Mouse (Mus musculus): ENCODE data around the gene Ptp4a2. TPM values are rescaled to one million over a fixed set of nuclear protein-coding genes. Genes with fewer than 3 reads are reported as not detected.
"Not testable (repeated sequence)": the region's sequence is repeated elsewhere in the genome, so short reads cannot be mapped to it uniquely, and the experiment has no call there.

Gene Ptp4a2
- polyA plus RNA-seq, 1 experiment from 2014 or later, result 236 TPM

DNA sequence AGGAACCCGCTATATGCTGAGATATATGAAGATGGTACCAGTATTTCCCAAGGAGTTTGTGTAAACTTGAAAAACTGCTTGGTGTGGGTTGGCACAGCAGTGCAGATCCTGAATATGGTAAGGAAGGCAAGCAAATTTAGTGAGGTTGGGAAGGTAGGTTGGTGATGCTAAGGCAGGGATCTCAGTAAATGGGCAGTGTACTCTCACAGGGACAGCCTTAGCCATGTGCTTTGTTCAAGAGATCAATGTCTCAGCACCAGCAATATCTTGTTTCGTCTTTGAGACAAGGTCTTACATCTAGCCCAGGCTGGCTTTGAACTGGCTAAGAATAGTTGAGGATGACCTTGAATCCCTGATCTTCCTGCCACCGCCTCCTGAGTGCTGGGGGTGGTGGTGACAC is 43.6 kb downstream of the Ptp4a2 start:
- H3K4me1 ChIP-seq (replicated peaks), result peaks cover 27% of the 10 kb centered on the region
- H3K4me2 ChIP-seq, result peak overlapping the region; percentile 16
- H3K9me3 ChIP-seq (replicated peaks), result no peaks in the 10 kb centered on the region
- no peak overlapping the region for H3K9ac ChIP-seq
- 73% methylated on average over 3 of the region's 3 CpGs for WGBS (ENCODE audit: insufficient replicate concordance)
- peak overlapping the region; percentile 35 for H3K27ac ChIP-seq
- peaks cover 21% of the 10 kb centered on the region for H3K36me3 ChIP-seq
- H3K27me3 ChIP-seq, result no peaks in the 10 kb centered on the region
- DNase-seq, result no peak
- no peak overlapping the region for H3K4me3 ChIP-seq (replicated peaks)
- no peak for ATAC-seq (ENCODE audit: low read depth)

DNA sequence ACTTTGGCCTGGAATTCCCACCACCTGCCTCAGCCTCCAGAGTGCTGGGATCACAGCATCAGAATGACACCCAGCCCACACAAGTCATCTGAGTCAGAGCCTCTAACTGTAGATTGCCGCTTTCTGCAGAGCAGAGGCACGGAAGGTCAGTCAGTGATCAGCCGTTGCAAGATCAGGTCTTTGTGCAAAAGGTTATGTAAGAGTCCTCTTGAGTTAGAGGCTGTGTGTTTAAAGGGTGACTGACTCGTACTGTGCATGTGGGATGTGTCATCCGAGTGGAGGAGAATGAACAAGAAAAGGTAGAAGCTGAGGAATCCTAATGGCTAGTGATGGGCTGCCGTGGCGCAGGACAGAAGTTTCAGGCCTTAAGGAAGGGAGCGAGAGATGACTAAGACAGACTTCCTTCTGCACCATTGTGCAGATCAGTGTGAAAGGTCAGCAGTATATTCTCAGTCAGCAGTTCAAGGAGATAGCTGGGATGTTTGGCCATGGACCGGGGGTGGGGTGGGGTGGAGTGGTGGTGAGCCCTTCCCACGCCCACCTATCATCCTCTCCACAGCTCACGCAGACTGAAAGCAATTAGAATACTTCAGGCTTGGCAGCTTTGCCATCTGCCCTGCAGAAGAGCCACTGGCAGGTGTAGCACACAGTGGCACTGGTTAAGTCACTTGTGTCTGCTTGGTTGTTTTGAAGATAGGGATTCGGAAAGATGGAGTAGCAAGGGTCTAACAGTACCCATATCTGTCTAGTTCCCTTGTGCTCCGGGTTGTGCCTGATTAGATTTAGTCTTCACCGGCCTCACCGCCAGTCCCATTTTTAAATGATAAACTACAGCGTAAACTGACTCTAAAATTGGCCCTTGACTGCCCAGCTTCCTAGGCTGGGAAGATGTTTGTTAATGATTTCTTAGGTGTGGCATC is 44.3 kb downstream of the Ptp4a2 start:
- H3K4me3 ChIP-seq (replicated peaks), result no peak overlapping the region
- WGBS (ENCODE audit: insufficient replicate concordance), result 37% methylated on average over 16 of the region's 16 CpGs
- ATAC-seq (ENCODE audit: low read depth) (peak; percentile 90), DNase-seq (no peak)
- peak overlapping the region; percentile 16 for H3K4me2 ChIP-seq
- peaks cover 15% of the 10 kb centered on the region for H3K36me3 ChIP-seq
- H3K4me1 ChIP-seq (replicated peaks), result peaks cover 27% of the 10 kb centered on the region
- no peaks in the 10 kb centered on the region for H3K27me3 ChIP-seq
- H3K9ac ChIP-seq, result 0 out of 2 replicates have a peak overlapping the region, but pooled peaks have one; percentile 7
- no peaks in the 10 kb centered on the region for H3K9me3 ChIP-seq (replicated peaks)
- H3K27ac ChIP-seq, result peak overlapping the region; percentile 35; the same call in 1 of the 2 replicates

GRCm38 (mm10) chr4:129860456-129860855 is 49.4 kb downstream of the Ptp4a2 start:
- DNase-seq (no peak), ATAC-seq (ENCODE audit: low read depth) (no peak)
- no peak overlapping the region for H3K27ac ChIP-seq
- H3K4me2 ChIP-seq, result no peak overlapping the region
- no peaks in the 10 kb centered on the region for H3K36me3 ChIP-seq
- H3K9me3 ChIP-seq (replicated peaks), result no peaks in the 10 kb centered on the region
- peaks cover 11% of the 10 kb centered on the region for H3K4me1 ChIP-seq (replicated peaks)
- no peak overlapping the region for H3K4me3 ChIP-seq (replicated peaks)
- WGBS (ENCODE audit: insufficient replicate concordance), result 81% methylated on average over 9 of the region's 9 CpGs
- H3K27me3 ChIP-seq, result no peaks in the 10 kb centered on the region
- H3K9ac ChIP-seq, result no peak overlapping the region

DNA sequence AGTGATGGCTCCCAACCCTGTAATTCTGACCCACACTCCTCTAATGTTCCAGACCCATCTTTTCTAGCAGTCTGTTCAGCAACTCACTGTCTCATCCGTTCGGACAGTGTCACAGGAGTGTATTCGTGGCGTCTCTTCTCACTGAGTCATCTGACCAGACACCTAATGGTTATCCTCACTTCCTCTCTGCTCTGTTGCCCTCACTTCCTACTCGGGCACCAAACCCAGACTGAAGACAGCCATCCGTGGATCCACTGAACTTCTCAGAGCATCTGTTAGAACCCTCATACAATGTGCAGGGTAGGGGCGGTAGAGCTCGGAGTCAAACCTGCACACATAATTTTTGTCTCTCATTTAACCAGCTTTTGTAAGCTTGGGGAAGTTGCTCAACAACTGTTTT is 50.4 kb downstream of the Ptp4a2 start:
- no peak for ATAC-seq (ENCODE audit: low read depth)
- H3K27ac ChIP-seq, result no peak overlapping the region
- DNase-seq, result no peak
- H3K4me1 ChIP-seq (replicated peaks), result peaks cover 2% of the 10 kb centered on the region
- no peaks in the 10 kb centered on the region for H3K27me3 ChIP-seq
- H3K4me3 ChIP-seq (replicated peaks), result no peak overlapping the region
- no peak overlapping the region for H3K4me2 ChIP-seq
- 40% methylated on average over 8 of the region's 8 CpGs for WGBS (ENCODE audit: insufficient replicate concordance)
- no peaks in the 10 kb centered on the region for H3K9me3 ChIP-seq (replicated peaks)
- no peaks in the 10 kb centered on the region for H3K36me3 ChIP-seq
- H3K9ac ChIP-seq, result no peak overlapping the region

GRCm38 (mm10) chr4:129862357-129862756 is 51.3 kb downstream of the Ptp4a2 start:
- no peaks in the 10 kb centered on the region for H3K27me3 ChIP-seq
- H3K9me3 ChIP-seq (replicated peaks), result no peaks in the 10 kb centered on the region
- no peaks in the 10 kb centered on the region for H3K4me1 ChIP-seq (replicated peaks)
- no peak overlapping the region for H3K9ac ChIP-seq
- 83% methylated on average over 3 of the region's 3 CpGs for WGBS (ENCODE audit: insufficient replicate concordance)
- H3K36me3 ChIP-seq, result no peaks in the 10 kb centered on the region
- no peak for ATAC-seq (ENCODE audit: low read depth)
- no peak overlapping the region for H3K4me2 ChIP-seq
- no peak for DNase-seq
- no peak overlapping the region for H3K27ac ChIP-seq
- H3K4me3 ChIP-seq (replicated peaks), result no peak overlapping the region

GRCm38 (mm10) chr4:129866171-129866570 is 55.2 kb downstream of the Ptp4a2 start:
- H3K9me3 ChIP-seq (replicated peaks); H3K9ac ChIP-seq; H3K27ac ChIP-seq; H3K4me3 ChIP-seq (replicated peaks); H3K36me3 ChIP-seq; DNase-seq; H3K27me3 ChIP-seq; H3K4me1 ChIP-seq (replicated peaks); H3K4me2 ChIP-seq; ATAC-seq (ENCODE audit: low read depth): not testable (repeated sequence)
- 91% methylated on average over 5 of the region's 5 CpGs for WGBS (ENCODE audit: insufficient replicate concordance)

DNA sequence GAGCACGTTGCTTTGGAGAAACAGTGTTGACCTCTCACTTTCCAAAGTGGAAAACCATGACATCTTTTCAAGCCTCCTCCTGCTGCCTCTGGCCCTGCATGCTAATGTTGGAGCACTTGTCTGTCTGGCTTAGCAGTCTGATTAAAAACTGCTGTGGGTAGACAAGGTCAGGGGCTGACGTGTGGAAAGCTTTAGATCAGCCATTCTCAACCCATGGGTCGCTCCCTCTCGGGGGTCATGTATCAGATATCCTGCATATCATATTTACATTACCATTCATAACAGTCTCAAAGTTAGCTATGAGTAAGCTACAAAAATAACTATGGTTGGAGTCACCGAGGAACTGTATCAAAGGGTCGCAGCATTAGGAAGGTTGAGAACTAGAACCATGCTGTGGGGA is 57.2 kb downstream of the Ptp4a2 start:
- Histone ChIP-seq H3K4me1 (replicated peaks) (no peaks in the 10 kb centered on the region), H3K36me3 (no peaks in the 10 kb centered on the region), H3K4me3 (replicated peaks) (no peak overlapping the region), H3K27me3 (no peaks in the 10 kb centered on the region), H3K4me2 (no peak overlapping the region), H3K9me3 (replicated peaks) (no peaks in the 10 kb centered on the region), H3K27ac (no peak overlapping the region), H3K9ac (no peak overlapping the region)
- ATAC-seq (ENCODE audit: low read depth) (no peak), DNase-seq (no peak)
- 56% methylated on average over 6 of the region's 6 CpGs for WGBS (ENCODE audit: insufficient replicate concordance)

DNA sequence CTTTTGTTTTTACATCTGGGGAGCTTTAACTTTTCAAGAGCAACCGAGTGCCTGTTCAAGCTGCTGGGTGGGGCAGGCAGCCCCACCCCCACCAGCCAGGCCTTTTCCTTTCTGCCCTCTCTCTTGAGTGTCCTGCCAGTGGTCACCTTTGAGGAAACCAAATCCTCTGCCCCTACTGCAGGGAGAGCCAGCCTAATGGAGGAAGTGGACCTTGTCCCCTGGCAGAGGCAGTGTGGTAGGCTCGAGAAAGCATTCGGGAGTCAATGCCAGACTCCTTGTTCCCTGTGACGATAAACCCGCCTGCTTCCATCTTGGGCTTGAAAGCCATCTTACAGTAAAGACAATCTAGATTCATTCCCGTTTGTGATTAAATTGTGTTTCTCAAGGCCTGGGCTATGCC is 59.5 kb downstream of the Ptp4a2 start:
- WGBS (ENCODE audit: insufficient replicate concordance), result 74% methylated on average over 6 of the region's 6 CpGs

GRCm38 (mm10) chr4:129872376-129872922 is 61.4 kb downstream of the Ptp4a2 start:
- 66% methylated on average over 9 of the region's 9 CpGs for WGBS (ENCODE audit: insufficient replicate concordance)
- DNase-seq (no peak), ATAC-seq (ENCODE audit: low read depth) (no peak)
- no peak overlapping the region for H3K27ac ChIP-seq
- no peaks in the 10 kb centered on the region for H3K36me3 ChIP-seq
- no peaks in the 10 kb centered on the region for H3K9me3 ChIP-seq (replicated peaks)
- H3K4me2 ChIP-seq, result no peak overlapping the region
- H3K4me3 ChIP-seq (replicated peaks), result no peak overlapping the region
- H3K9ac ChIP-seq, result no peak overlapping the region
- H3K27me3 ChIP-seq, result no peaks in the 10 kb centered on the region
- H3K4me1 ChIP-seq (replicated peaks), result peaks cover 16% of the 10 kb centered on the region

More for the DNA sequence above, 59.5 kb downstream of the Ptp4a2 start:
- H3K4me3 ChIP-seq (replicated peaks), result no peak overlapping the region
- ATAC-seq (ENCODE audit: low read depth) (no peak), DNase-seq (no peak)
- no peaks in the 10 kb centered on the region for H3K36me3 ChIP-seq
- no peaks in the 10 kb centered on the region for H3K9me3 ChIP-seq (replicated peaks)
- H3K27me3 ChIP-seq, result no peaks in the 10 kb centered on the region
- H3K27ac ChIP-seq, result no peak overlapping the region
- no peak overlapping the region for H3K9ac ChIP-seq
- H3K4me2 ChIP-seq, result no peak overlapping the region
- peaks cover 7% of the 10 kb centered on the region for H3K4me1 ChIP-seq (replicated peaks)

DNA sequence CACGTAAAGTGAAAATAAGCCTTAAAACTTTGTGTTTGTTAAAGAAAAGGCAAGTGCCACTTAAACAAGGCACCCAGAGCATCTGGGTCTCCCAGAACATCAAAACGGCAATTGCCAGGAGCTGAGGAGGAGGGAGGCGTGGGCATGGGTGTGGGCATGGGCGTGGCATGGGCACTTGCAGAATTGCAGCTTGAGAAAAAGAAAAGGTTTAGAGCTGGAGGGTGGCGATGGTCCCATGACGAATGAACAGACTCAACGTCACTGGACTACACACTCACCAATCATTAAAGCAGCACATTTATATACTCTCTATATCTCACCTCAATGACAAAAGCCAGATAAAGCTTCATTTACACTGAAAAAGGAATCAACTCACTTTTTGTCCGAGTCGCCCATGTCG is 63.8 kb downstream of the Ptp4a2 start:
- Histone ChIP-seq H3K4me1 (replicated peaks) (peaks cover 28% of the 10 kb centered on the region), H3K9me3 (replicated peaks) (no peaks in the 10 kb centered on the region), H3K4me3 (replicated peaks) (no peak overlapping the region), H3K36me3 (no peaks in the 10 kb centered on the region), H3K4me2 (no peak overlapping the region), H3K27me3 (no peaks in the 10 kb centered on the region), H3K27ac (no peak overlapping the region), H3K9ac (no peak overlapping the region)
- no peak for DNase-seq
- WGBS (ENCODE audit: insufficient replicate concordance), result 74% methylated on average over 10 of the region's 10 CpGs
- ATAC-seq (ENCODE audit: low read depth), result no peak

DNA sequence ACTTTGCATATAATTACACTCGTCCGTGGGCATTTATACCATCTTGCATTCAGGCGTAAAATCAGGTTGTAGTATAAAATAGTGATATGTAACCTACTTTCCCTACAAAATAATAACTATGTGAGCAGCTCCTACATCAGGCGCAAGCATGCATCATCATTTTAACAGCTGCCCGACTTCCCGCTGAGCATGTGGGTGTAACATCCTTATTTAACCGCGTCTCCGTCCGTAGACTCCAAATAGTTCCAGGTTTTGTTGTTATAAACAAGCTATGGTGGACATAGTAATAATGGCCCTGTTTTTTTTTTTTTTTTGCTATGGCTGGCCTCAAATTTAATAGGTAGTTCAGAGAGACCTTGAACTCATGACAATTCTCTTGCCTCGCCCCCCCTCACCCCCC is 64.4 kb downstream of the Ptp4a2 start:
- no peaks in the 10 kb centered on the region for H3K27me3 ChIP-seq
- WGBS (ENCODE audit: insufficient replicate concordance), result 78% methylated on average over 11 of the region's 11 CpGs
- H3K9ac ChIP-seq, result no peak overlapping the region
- H3K27ac ChIP-seq, result no peak overlapping the region
- H3K4me1 ChIP-seq (replicated peaks), result peaks cover 28% of the 10 kb centered on the region
- H3K9me3 ChIP-seq (replicated peaks), result no peaks in the 10 kb centered on the region
- DNase-seq, result no peak
- no peak overlapping the region for H3K4me3 ChIP-seq (replicated peaks)
- no peak for ATAC-seq (ENCODE audit: low read depth)
- H3K4me2 ChIP-seq, result no peak overlapping the region
- H3K36me3 ChIP-seq, result no peaks in the 10 kb centered on the region

Measured in liver, embryonic 13.5 days (tissue).